Mouse (Mus musculus) liver, postnatal 0 days (tissue): ENCODE results near the gene Lrmda. TPM values are rescaled to one million over a fixed set of nuclear protein-coding genes. Genes with fewer than 3 reads are reported as not detected.

ENCODE experiments used
- ATAC-seq: fragments of 200-750 bp; cut with Nextera tagmentation; 2 replicates; pipeline ENCODE4 v1.8.0; 2017; ENCODE audit warnings: mild to moderate bottlenecking, moderate library complexity
- DNase-seq: peaks from one replicate; pipeline ENCODE4 v3.0.0-alpha.2; 2016
- H3K27ac ChIP-seq: fragments of 300-500 bp; sonication (generic); 2 replicates; pipeline ENCODE4 v1.5.1; 2014; ENCODE audit warnings: antibody characterized with exemption, moderate library complexity, mild to moderate bottlenecking, low read depth
- H3K27me3 ChIP-seq: fragments of 300-500 bp; sonication (generic); 2 replicates; pipeline ENCODE4 v1.6.1; 2014; ENCODE audit warnings: low read length, control low read depth, mixed read lengths; ENCODE audit not compliant: insufficient read depth
- H3K36me3 ChIP-seq: fragments of 300-500 bp; sonication (generic); replicated peaks from 2 replicates; pipeline ENCODE4 v1.6.1; 2014; ENCODE audit warnings: mild to moderate bottlenecking, control low read depth, low read length, moderate library complexity, mixed read lengths; ENCODE audit not compliant: insufficient read depth
- H3K4me1 ChIP-seq: fragments of 300-500 bp; sonication (generic); 2 replicates; pipeline ENCODE4 v1.6.1; 2014; ENCODE audit warnings: antibody characterized with exemption, mild to moderate bottlenecking, control low read depth; ENCODE audit not compliant: insufficient read depth
- H3K4me2 ChIP-seq: fragments of 300-500 bp; sonication (generic); 2 replicates; pipeline ENCODE4 v1.6.1; 2014; ENCODE audit warnings: low read depth, mild to moderate bottlenecking, low read length, moderate library complexity, mixed read lengths
- H3K4me3 ChIP-seq: fragments of 300-500 bp; sonication (generic); 2 replicates; pipeline ENCODE4 v1.5.1; 2014; ENCODE audit warnings: low read depth, low read length
- H3K9ac ChIP-seq: fragments of 300-500 bp; sonication (generic); replicated peaks from 2 replicates; pipeline ENCODE4 v1.6.1; 2014; ENCODE audit warnings: mild to moderate bottlenecking, moderate library complexity
- H3K9me3 ChIP-seq: fragments of 300-500 bp; sonication (generic); 2 replicates; pipeline ENCODE4 v1.6.1; 2016; ENCODE audit warnings: mild to moderate bottlenecking, control low read depth, low read length, mixed read lengths
- CTCF ChIP-seq: sonication (generic); IDR thresholded peaks from 2 replicates; pipeline ENCODE4 v1.5.1; 2016; ENCODE audit warnings: antibody characterized with exemption, low read depth
- EP300 ChIP-seq: IDR thresholded peaks from 2 replicates; pipeline ENCODE4 v1.6.1; 2016; ENCODE audit warnings: antibody characterized with exemption, low read depth, mild to moderate bottlenecking
- WGBS: fragments of 180-500 bp; shearing (Covaris S2); extraction: QIAGEN DNeasy Blood & Tissue Kit; methylation state at CpG from one replicate; pipeline ENCODE4 v1.1.7; 2014; ENCODE audit not compliant: insufficient replicate concordance; 5-methylcytosine and 5-hydroxymethylcytosine counted together
- polyA plus RNA-seq: library from polyadenylated mRNA; unstranded; fragments of >200 nt; fragmentation: Nextera tagmentation; extraction: Ambion mirVana; gene quantifications from 2 replicates; pipeline ENCODE4 v1.2.1, GENCODE M21; 2015

Lrmda gene
- polyA plus RNA-seq, 1 experiment from 2014 or later = 0.28 TPM

- Histone ChIP-seq H3K9me3 (0 out of 2 replicates have a peak, but pooled peaks cover 3% of the 10 kb centered on the region), H3K36me3 (no peaks in the 10 kb centered on the region), H3K4me3 (no peak overlapping the region), H3K4me1 (no peaks in the 10 kb centered on the region; the same call in 1 of the 2 replicates), H3K9ac (no peak overlapping the region), H3K4me2 (no peak overlapping the region), H3K27me3 (no peaks in the 10 kb centered on the region), H3K27ac (no peak overlapping the region)
- no peak for TF ChIP-seq EP300
- TF ChIP-seq CTCF = no peak
- WGBS = 45% methylated on average over 4 of the region's 4 CpGs
- DNase-seq (peak; percentile 27), ATAC-seq (no peak)
Measured at GRCm38 (mm10) chr14:22218183-22218582, 198.7 kb downstream of the Lrmda start.

DNA sequence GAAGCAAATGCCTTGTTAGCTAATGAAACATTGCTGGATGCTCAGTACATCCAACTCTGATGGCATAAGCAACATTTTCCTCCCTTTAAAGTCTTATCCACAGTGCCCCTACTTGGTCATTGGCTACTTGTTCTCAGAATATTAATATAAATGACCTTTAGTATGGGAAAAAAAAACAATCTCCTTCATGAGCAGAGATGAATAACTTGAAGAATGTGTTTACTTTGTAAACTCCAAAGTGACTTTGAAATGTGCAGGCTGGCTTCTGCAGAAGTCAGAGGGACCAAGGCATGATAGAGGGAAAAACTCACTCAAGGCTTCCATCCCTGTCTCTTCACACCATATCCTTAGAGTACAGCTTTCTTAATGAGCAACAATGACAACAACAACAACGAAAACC lies 202.5 kb downstream of the Lrmda start:
- no peak for TF ChIP-seq CTCF
- no peak for TF ChIP-seq EP300
- 65% methylated on average over 1 of the region's 1 CpGs for WGBS
- 0 out of 2 replicates have a peak, but pooled peaks cover 3% of the 10 kb centered on the region for H3K9me3 ChIP-seq

DNA sequence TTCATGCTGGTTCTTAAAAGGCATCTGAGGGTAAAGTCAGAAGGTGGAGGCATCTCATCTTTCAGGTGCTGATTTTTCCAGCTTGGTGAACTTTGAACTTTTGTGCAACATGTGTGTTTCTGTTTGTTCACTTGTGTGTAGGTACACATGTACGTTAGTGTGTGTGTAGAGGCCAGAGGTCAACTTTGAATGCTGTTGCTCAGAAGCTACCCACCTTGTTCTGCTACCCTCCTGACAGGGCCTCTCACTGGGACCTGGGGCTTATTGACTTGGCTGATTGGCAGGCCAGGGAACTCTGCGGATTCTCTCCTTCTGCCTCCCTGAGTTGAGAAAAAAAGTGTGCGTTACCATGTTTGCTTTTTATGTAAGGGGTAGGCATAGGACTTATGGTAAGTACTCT lies 203.1 kb downstream of the Lrmda start:
- DNase-seq (no peak), ATAC-seq (peak; percentile 56; the same call in 1 of the 2 replicates)
- Histone ChIP-seq H3K27me3 (no peaks in the 10 kb centered on the region), H3K27ac (no peak overlapping the region), H3K4me2 (no peak overlapping the region), H3K4me3 (no peak overlapping the region), H3K9ac (no peak overlapping the region), H3K4me1 (peaks cover 3% of the 10 kb centered on the region; the same call in 1 of the 2 replicates), H3K9me3 (0 out of 2 replicates have a peak, but pooled peaks cover 3% of the 10 kb centered on the region), H3K36me3 (no peaks in the 10 kb centered on the region)
- TF ChIP-seq CTCF = no peak
- TF ChIP-seq EP300 = no peak
- WGBS = 70% methylated on average over 3 of the region's 3 CpGs

More for the DNA sequence above, 202.5 kb downstream of the Lrmda start:
- DNase-seq = no peak
- Histone ChIP-seq H3K4me3 (no peak overlapping the region), H3K36me3 (no peaks in the 10 kb centered on the region), H3K4me2 (no peak overlapping the region), H3K9ac (no peak overlapping the region), H3K27ac (no peak overlapping the region), H3K4me1 (peaks cover 3% of the 10 kb centered on the region; the same call in 1 of the 2 replicates), H3K27me3 (no peaks in the 10 kb centered on the region)
- ATAC-seq = no peak

DNA sequence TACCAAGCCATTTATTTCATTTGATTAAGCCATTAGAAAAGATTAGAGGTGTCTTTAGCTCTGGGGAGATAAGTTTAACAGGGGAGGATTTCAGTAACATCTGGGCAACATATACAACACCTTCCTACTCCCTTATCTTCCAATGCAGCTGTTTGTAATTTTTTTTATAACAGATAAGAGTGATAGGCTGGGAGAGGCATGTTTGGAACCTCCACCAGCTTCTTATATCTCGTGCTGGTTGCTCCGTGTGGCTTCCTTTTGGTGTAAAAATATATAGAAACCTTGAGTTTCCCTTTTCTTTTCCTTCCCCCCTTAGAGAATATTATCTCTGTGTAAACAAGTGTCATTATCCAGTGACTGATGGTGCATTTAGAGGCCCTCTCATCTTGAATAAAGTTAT lies 206.7 kb downstream of the Lrmda start:
- H3K27ac ChIP-seq = no peak overlapping the region
- peak; percentile 73 for ATAC-seq
- H3K9ac ChIP-seq = no peak overlapping the region
- H3K4me3 ChIP-seq = no peak overlapping the region
- WGBS = 21% methylated on average over 2 of the region's 2 CpGs
- DNase-seq = no peak
- no peaks in the 10 kb centered on the region for H3K9me3 ChIP-seq
- peaks cover 3% of the 10 kb centered on the region; the same call in 1 of the 2 replicates for H3K4me1 ChIP-seq
- no peaks in the 10 kb centered on the region for H3K27me3 ChIP-seq
- no peak overlapping the region for H3K4me2 ChIP-seq
- TF ChIP-seq CTCF = no peak
- TF ChIP-seq EP300 = peak; percentile 85
- no peaks in the 10 kb centered on the region for H3K36me3 ChIP-seq

GRCm38 (mm10) chr14:22228253-22228968 lies 208.9 kb downstream of the Lrmda start:
- no peak overlapping the region for H3K4me2 ChIP-seq
- peak; percentile 77 for ATAC-seq

GRCm38 (mm10) chr14:22240315-22240714 lies 220.8 kb downstream of the Lrmda start:
- Histone ChIP-seq H3K4me1 (no peaks in the 10 kb centered on the region), H3K9me3 (no peaks in the 10 kb centered on the region), H3K9ac (no peak overlapping the region), H3K27ac (no peak overlapping the region), H3K27me3 (no peaks in the 10 kb centered on the region), H3K4me3 (no peak overlapping the region), H3K36me3 (no peaks in the 10 kb centered on the region), H3K4me2 (no peak overlapping the region)
- no peak for TF ChIP-seq CTCF
- no peak for TF ChIP-seq EP300
- 73% methylated on average over 3 of the region's 3 CpGs for WGBS
- DNase-seq = no peak
- ATAC-seq = no peak

More at GRCm38 (mm10) chr14:22228253-22228968, 208.9 kb downstream of the Lrmda start:
- no peak for DNase-seq
- no peak for TF ChIP-seq CTCF
- no peak for TF ChIP-seq EP300
- no peak overlapping the region for H3K4me3 ChIP-seq
- H3K36me3 ChIP-seq = no peaks in the 10 kb centered on the region
- no peak overlapping the region for H3K27ac ChIP-seq
- no peaks in the 10 kb centered on the region for H3K27me3 ChIP-seq
- no peak overlapping the region for H3K9ac ChIP-seq
- H3K9me3 ChIP-seq = no peaks in the 10 kb centered on the region
- WGBS = 69% methylated on average over 7 of the region's 7 CpGs
- H3K4me1 ChIP-seq = 0 out of 2 replicates have a peak, but pooled peaks cover 3% of the 10 kb centered on the region
